Mouse (Mus musculus) testis, adult 2 months (tissue): ENCODE results near the gene Itgb5. TPM values are rescaled to one million over a fixed set of nuclear protein-coding genes. Genes with fewer than 3 reads are reported as not detected.

Experiments
- H3K27ac ChIP-seq: fragments of 200-500 bp; 2 replicates; pipeline ENCODE4 v1.5.1; 2012; ENCODE audit warnings: low read depth, low read length; ENCODE audit not compliant: control insufficient read depth, insufficient read depth
- H3K27me3 ChIP-seq: fragments of 200-500 bp; 2 replicates; pipeline ENCODE4 v1.6.1; 2012; ENCODE audit warnings: mild to moderate bottlenecking, low read length, moderate library complexity; ENCODE audit not compliant: control insufficient read depth, insufficient read depth
- H3K36me3 ChIP-seq: fragments of 200-500 bp; 2 replicates; pipeline ENCODE4 v1.6.1; 2012; ENCODE audit warnings: mild to moderate bottlenecking, low read length; ENCODE audit not compliant: control insufficient read depth, insufficient read depth
- H3K4me1 ChIP-seq: fragments of 200-500 bp; 2 replicates; pipeline ENCODE4 v1.6.1; 2012; ENCODE audit warnings: low read length; ENCODE audit not compliant: control insufficient read depth, insufficient read depth
- H3K4me3 ChIP-seq: fragments of 200-500 bp; 2 replicates; pipeline ENCODE4 v1.5.1; 2012; ENCODE audit warnings: low read depth, mild to moderate bottlenecking, low read length, moderate library complexity, mixed read lengths; ENCODE audit not compliant: control insufficient read depth
- CTCF ChIP-seq: fragments of 200-500 bp; IDR thresholded peaks from 2 replicates; pipeline ENCODE4 v1.5.1; 2012; ENCODE audit warnings: low read depth, mild to moderate bottlenecking, inconsistent platforms, low read length, moderate library complexity; ENCODE audit not compliant: control insufficient read depth, insufficient read depth, insufficient replicate concordance
- POLR2A ChIP-seq: fragments of 200-500 bp; IDR thresholded peaks from 2 replicates; pipeline ENCODE4 v1.6.1; 2012; ENCODE audit warnings: low read depth, mild to moderate bottlenecking, inconsistent platforms, low read length, moderate library complexity; ENCODE audit not compliant: control insufficient read depth
- polyA plus RNA-seq: library from polyadenylated mRNA; depleted of rRNA; stranded (reverse); fragments of >200 nt; gene quantifications from 2 replicates; pipeline ENCODE4 v1.2.3, GENCODE M21; 2012; rRNA removed

The Itgb5 gene
- polyA plus RNA-seq, 1 experiment = 33.0 TPM

- no peak overlapping the region for H3K4me3 ChIP-seq
- TF ChIP-seq CTCF (no peak), POLR2A (no peak)
Measured at GRCm38 (mm10) chr16:33995496-33995895, 166.0 kb downstream of the Itgb5 start.

DNA sequence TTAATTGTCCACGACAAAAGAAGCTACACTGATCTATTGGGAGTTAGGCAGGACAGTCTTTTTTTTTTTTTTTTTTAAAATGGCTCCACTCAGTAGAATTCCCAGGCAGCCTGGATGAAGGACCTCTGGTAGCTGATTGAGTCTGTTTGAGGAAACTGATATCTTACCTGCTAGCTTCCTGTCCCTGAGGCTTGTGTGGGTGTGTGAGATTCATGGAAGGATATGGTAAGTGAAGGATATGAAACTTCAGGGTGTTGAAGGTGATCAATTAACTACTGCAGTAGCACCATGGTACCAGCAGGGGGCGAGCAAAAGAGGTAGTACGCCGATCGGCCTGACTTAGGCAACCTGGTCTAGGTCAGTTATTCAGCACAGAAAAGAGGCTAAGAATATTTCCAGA is 166.6 kb downstream of the Itgb5 start:
- H3K36me3 ChIP-seq = no peaks in the 10 kb centered on the region
- no peak overlapping the region for H3K27ac ChIP-seq
- H3K4me3 ChIP-seq = no peak overlapping the region
- no peaks in the 10 kb centered on the region for H3K27me3 ChIP-seq
- no peaks in the 10 kb centered on the region; the same call in 1 of the 2 replicates for H3K4me1 ChIP-seq
- TF ChIP-seq CTCF (peak; percentile 91; the same call in 1 of the 2 replicates), POLR2A (no peak)

More at GRCm38 (mm10) chr16:33995496-33995895, 166.0 kb downstream of the Itgb5 start:
- Histone ChIP-seq H3K4me1 (no peaks in the 10 kb centered on the region; the same call in 1 of the 2 replicates), H3K27ac (no peak overlapping the region), H3K27me3 (no peaks in the 10 kb centered on the region), H3K36me3 (no peaks in the 10 kb centered on the region)

GRCm38 (mm10) chr16:33998011-33998410 is 168.5 kb downstream of the Itgb5 start:
- no peak for TF ChIP-seq CTCF
- Histone ChIP-seq H3K36me3 (no peaks in the 10 kb centered on the region), H3K4me3 (no peak overlapping the region), H3K27me3 (no peaks in the 10 kb centered on the region), H3K27ac (no peak overlapping the region), H3K4me1 (no peaks in the 10 kb centered on the region; the same call in 1 of the 2 replicates)

Other genes with a start within 250 kb of the Itgb5 start
- gene Heg1, start 145.3 kb upstream of the Itgb5 start, polyA plus RNA-seq = 11.9 and 12.9 TPM in 2 replicates
- 0.25 and 0.32 TPM in 2 replicates for gene Muc13, start 35.6 kb upstream of the Itgb5 start, polyA plus RNA-seq
- gene Umps, start 137.4 kb downstream of the Itgb5 start, polyA plus RNA-seq = 12.6 and 13.6 TPM in 2 replicates